Mouse (Mus musculus) hindbrain, embryonic 15.5 days (tissue): ENCODE measurements around the gene Zglp1. TPM values are rescaled to one million over a fixed set of nuclear protein-coding genes. Genes with fewer than 3 reads are reported as not detected.

Source experiments
- ATAC-seq: fragments of 200-750 bp; cut with Nextera tagmentation; 2 replicates; pipeline ENCODE4 v1.8.0; 2017; ENCODE audit warnings: low read depth, moderate number of reproducible peaks, moderate TSS enrichment; ENCODE audit not compliant: low FRiP score
- H3K27ac ChIP-seq: fragments of 300-500 bp; sonication (generic); replicated peaks from 2 replicates; pipeline ENCODE4 v1.5.1; 2015; ENCODE audit warnings: mild to moderate bottlenecking, inconsistent platforms
- H3K27me3 ChIP-seq: fragments of 300-500 bp; sonication (generic); 2 replicates; pipeline ENCODE4 v1.6.1; 2015; ENCODE audit warnings: control low read depth, inconsistent platforms
- H3K36me3 ChIP-seq: fragments of 300-500 bp; sonication (generic); 2 replicates; pipeline ENCODE4 v1.6.1; 2015; ENCODE audit warnings: control low read depth, inconsistent platforms
- H3K4me1 ChIP-seq: fragments of 300-500 bp; sonication (generic); replicated peaks from 2 replicates; pipeline ENCODE4 v1.6.1; 2015; ENCODE audit warnings: control low read depth, inconsistent platforms
- H3K4me2 ChIP-seq: fragments of 300-500 bp; sonication (generic); 2 replicates; pipeline ENCODE4 v1.6.1; 2015; ENCODE audit warnings: moderate library complexity, mild to moderate bottlenecking, inconsistent platforms
- H3K4me3 ChIP-seq: fragments of 300-500 bp; sonication (generic); 2 replicates; pipeline ENCODE4 v1.5.1; 2015; ENCODE audit warnings: mild to moderate bottlenecking, inconsistent platforms
- H3K9ac ChIP-seq: fragments of 300-500 bp; sonication (generic); 2 replicates; pipeline ENCODE4 v1.6.1; 2015; ENCODE audit warnings: inconsistent platforms
- H3K9me3 ChIP-seq: fragments of 300-500 bp; sonication (generic); 2 replicates; pipeline ENCODE4 v1.6.1; 2016; ENCODE audit warnings: control low read depth, inconsistent platforms
- WGBS: fragments of 180-500 bp; shearing (Covaris S2); methylation state at CpG from one replicate; pipeline ENCODE4 v1.1.7; 2015; 5-methylcytosine and 5-hydroxymethylcytosine counted together
- polyA plus RNA-seq: library from polyadenylated mRNA; unstranded; fragments of >200 nt; fragmentation: Nextera tagmentation; extraction: Ambion mirVana; gene quantifications from 2 replicates; pipeline ENCODE4 v1.2.1, GENCODE M21; 2015

The Zglp1 gene
- polyA plus RNA-seq, 1 experiment from 2014 or later, result 0.58 TPM

GRCm38 (mm10) chr9:21093423-21093822, 26.5 kb upstream of the Zglp1 start:
- Histone ChIP-seq H3K36me3 (no peaks in the 10 kb centered on the region; the same call in 1 of the 2 replicates), H3K9ac (no peak overlapping the region), H3K4me3 (no peak overlapping the region), H3K4me1 (peaks cover 19% of the 10 kb centered on the region), H3K27ac (no peak overlapping the region), H3K9me3 (no peaks in the 10 kb centered on the region), H3K27me3 (no peaks in the 10 kb centered on the region), H3K4me2 (no peak overlapping the region)
- 95% methylated on average over 9 of the region's 9 CpGs for WGBS
- no peak for ATAC-seq

GRCm38 (mm10) chr9:21091707-21092320, 24.9 kb upstream of the Zglp1 start, which contains the start of the genes Gm38431 and Raver1:
Gene Gm38431, minus strand, starts transcription at chr9:21091997.
Gene Raver1, minus strand, starts transcription at chr9:21092008.
- peak; percentile 100 for ATAC-seq
- under 1% methylated on average over 54 of the region's 54 CpGs for WGBS
- Histone ChIP-seq H3K9ac (peak within 1 kb of the TSS; percentile 82), H3K4me1 (peaks cover 19% of the 10 kb centered on the region), H3K4me2 (peak within 1 kb of the TSS; percentile 89), H3K27me3 (no peaks in the 10 kb centered on the region), H3K27ac (peak within 1 kb of the TSS; percentile 96), H3K9me3 (no peaks in the 10 kb centered on the region), H3K4me3 (peak within 1 kb of the TSS; percentile 83), H3K36me3 (peaks cover 4% of the 10 kb centered on the region)

GRCm38 (mm10) chr9:21090972-21091706, 24.2 kb upstream of the Zglp1 start:
- peak overlapping the region; percentile 96 for H3K27ac ChIP-seq
- ATAC-seq, result peak; percentile 7; the same call in 1 of the 2 replicates
- peak overlapping the region; percentile 89 for H3K4me2 ChIP-seq
- WGBS, result 3% methylated on average over 24 of the region's 24 CpGs
- peaks cover 10% of the 10 kb centered on the region for H3K36me3 ChIP-seq
- no peaks in the 10 kb centered on the region for H3K27me3 ChIP-seq
- H3K4me3 ChIP-seq, result peak overlapping the region; percentile 83
- peaks cover 19% of the 10 kb centered on the region for H3K4me1 ChIP-seq
- H3K9me3 ChIP-seq, result no peaks in the 10 kb centered on the region
- peak overlapping the region; percentile 82 for H3K9ac ChIP-seq

- no peak for ATAC-seq
- 92% methylated on average over 1 of the region's 1 CpGs for WGBS
- Histone ChIP-seq H3K9ac (peak overlapping the region; percentile 82), H3K27me3 (no peaks in the 10 kb centered on the region), H3K4me3 (peak overlapping the region; percentile 83), H3K4me2 (peak overlapping the region; percentile 89), H3K9me3 (no peaks in the 10 kb centered on the region), H3K4me1 (peaks cover 19% of the 10 kb centered on the region), H3K27ac (no peak overlapping the region), H3K36me3 (peaks cover 16% of the 10 kb centered on the region)
Measured at GRCm38 (mm10) chr9:21090537-21090936, 23.6 kb upstream of the Zglp1 start.

- ATAC-seq, result no peak
- no peaks in the 10 kb centered on the region for H3K4me1 ChIP-seq
- WGBS, result 92% methylated on average over 3 of the region's 3 CpGs
Measured at GRCm38 (mm10) chr9:21083324-21083723, 16.4 kb upstream of the Zglp1 start.

GRCm38 (mm10) chr9:21081127-21081526, 14.2 kb upstream of the Zglp1 start:
- ATAC-seq, result no peak
- Histone ChIP-seq H3K9me3 (no peaks in the 10 kb centered on the region), H3K4me1 (no peaks in the 10 kb centered on the region), H3K27me3 (no peaks in the 10 kb centered on the region), H3K27ac (no peak overlapping the region), H3K4me2 (no peak overlapping the region), H3K9ac (no peak overlapping the region), H3K36me3 (peaks cover 79% of the 10 kb centered on the region), H3K4me3 (no peak overlapping the region)
- WGBS, result 80% methylated on average over 9 of the region's 9 CpGs

More at GRCm38 (mm10) chr9:21083324-21083723, 16.4 kb upstream of the Zglp1 start:
- H3K9me3 ChIP-seq, result no peaks in the 10 kb centered on the region
- no peaks in the 10 kb centered on the region for H3K27me3 ChIP-seq
- peaks cover 67% of the 10 kb centered on the region for H3K36me3 ChIP-seq
- no peak overlapping the region for H3K4me2 ChIP-seq
- no peak overlapping the region for H3K27ac ChIP-seq
- H3K4me3 ChIP-seq, result no peak overlapping the region
- no peak overlapping the region for H3K9ac ChIP-seq

- H3K36me3 ChIP-seq, result peaks cover 55% of the 10 kb centered on the region
- no peak for ATAC-seq
- no peak overlapping the region for H3K4me3 ChIP-seq
- H3K27ac ChIP-seq, result no peak overlapping the region
- H3K27me3 ChIP-seq, result no peaks in the 10 kb centered on the region
- no peak overlapping the region for H3K9ac ChIP-seq
- WGBS, result 91% methylated on average over 3 of the region's 3 CpGs
- no peak overlapping the region for H3K4me2 ChIP-seq
- peaks cover 23% of the 10 kb centered on the region for H3K4me1 ChIP-seq
- no peaks in the 10 kb centered on the region for H3K9me3 ChIP-seq
Measured at GRCm38 (mm10) chr9:21075625-21076024, 8.7 kb upstream of the Zglp1 start.

- Histone ChIP-seq H3K4me2 (0 out of 2 replicates have a peak overlapping the region, but pooled peaks have one; percentile 80), H3K9ac (no peak overlapping the region), H3K36me3 (peaks cover 44% of the 10 kb centered on the region), H3K27me3 (no peaks in the 10 kb centered on the region), H3K9me3 (no peaks in the 10 kb centered on the region), H3K4me1 (peaks cover 23% of the 10 kb centered on the region), H3K27ac (peak overlapping the region; percentile 75), H3K4me3 (no peak overlapping the region)
- 86% methylated on average over 1 of the region's 1 CpGs for WGBS
- ATAC-seq, result no peak
Measured at GRCm38 (mm10) chr9:21074173-21074572, 7.3 kb upstream of the Zglp1 start.

- H3K9me3 ChIP-seq, result no peaks in the 10 kb centered on the region
- H3K4me2 ChIP-seq, result peak within 1 kb of the TSS; percentile 80
- H3K4me3 ChIP-seq, result peak within 1 kb of the TSS; percentile 78
- H3K27me3 ChIP-seq, result no peaks in the 10 kb centered on the region
- WGBS, result 3% methylated on average over 57 of the region's 58 CpGs
- H3K4me1 ChIP-seq, result peaks cover 23% of the 10 kb centered on the region
- peak within 1 kb of the TSS; percentile 75 for H3K27ac ChIP-seq
- H3K9ac ChIP-seq, result peak within 1 kb of the TSS; percentile 77
- ATAC-seq, result peak; percentile 94
- peaks cover 42% of the 10 kb centered on the region for H3K36me3 ChIP-seq
Measured at GRCm38 (mm10) chr9:21073044-21073840, 6.3 kb upstream of the Zglp1 start, which contains the start of the genes Gm49373 and Fdx1l. Gene Gm49373, minus strand, starts transcription at chr9:21073096. Gene Fdx1l, minus strand, starts transcription at chr9:21073614.

- H3K27me3 ChIP-seq, result no peaks in the 10 kb centered on the region
- 19% methylated on average over 4 of the region's 4 CpGs for WGBS
- H3K4me1 ChIP-seq, result peaks cover 23% of the 10 kb centered on the region
- peak overlapping the region; percentile 78 for H3K4me3 ChIP-seq
- no peaks in the 10 kb centered on the region for H3K9me3 ChIP-seq
- peak overlapping the region; percentile 75; the same call in 1 of the 2 replicates for H3K27ac ChIP-seq
- H3K9ac ChIP-seq, result peak overlapping the region; percentile 77
- H3K4me2 ChIP-seq, result peak overlapping the region; percentile 80
- peak; percentile 10; the same call in 1 of the 2 replicates for ATAC-seq
- H3K36me3 ChIP-seq, result peaks cover 38% of the 10 kb centered on the region
Measured at GRCm38 (mm10) chr9:21072641-21073040, 5.7 kb upstream of the Zglp1 start.

GRCm38 (mm10) chr9:21062928-21063327, 4.0 kb downstream of the Zglp1 start:
- H3K4me2 ChIP-seq, result no peak overlapping the region
- H3K4me1 ChIP-seq, result no peaks in the 10 kb centered on the region
- H3K9me3 ChIP-seq, result no peaks in the 10 kb centered on the region
- ATAC-seq, result no peak
- H3K36me3 ChIP-seq, result peaks cover 28% of the 10 kb centered on the region
- no peak overlapping the region for H3K9ac ChIP-seq
- H3K27ac ChIP-seq, result no peak overlapping the region
- H3K27me3 ChIP-seq, result no peaks in the 10 kb centered on the region
- WGBS, result 92% methylated on average over 2 of the region's 2 CpGs
- no peak overlapping the region for H3K4me3 ChIP-seq
